ENCODE assay signal across 19 mouse cellular contexts in genomic region chr3:70803885-70804284, GRCm38 (mm10).
DNase-seq lines count a peak whose midpoint lies in the region; TF ChIP-seq lines count a peak whose summit lies in the region.
"Had no signal": no experiment of that assay in that cellular context is flagged by ENCODE, and none has a peak within 500 bp of the region (broad histone marks: within the 10 kb centered on the region; RNA-seq: fewer than 3 reads in every experiment).

No protein-coding gene starts in this region.

- H3K36me3 ChIP-seq in kidney, adult 2 months (ENCODE audit: control insufficient read depth, insufficient read depth, low read length), result no peaks in the 10 kb centered on the region
- H3K36me3 ChIP-seq: embryonic facial prominence, embryonic 10.5 days; forebrain, embryonic 10.5 days; heart, embryonic 13.5 days; hindbrain, embryonic 12.5 days had no signal

- 58% methylated on average over 2 of the region's 2 CpGs for WGBS in kidney, adult 2 months

- H3K4me3 ChIP-seq in embryonic fibroblast, embryonic 13.5 days (ENCODE audit: insufficient read depth, low read length), result peak overlapping the region; percentile 44
- no peak overlapping the region for H3K4me3 ChIP-seq in kidney, adult 2 months (ENCODE audit: insufficient read depth, low read depth, low read length)
- H3K4me3 ChIP-seq: embryonic facial prominence, embryonic 10.5 days; erythroblast, embryonic 14.5 days; forebrain, embryonic 10.5 days; heart, embryonic 13.5 days; hindbrain, embryonic 12.5 days had no signal

- peak overlapping the region; percentile 93 for H3K27ac ChIP-seq in embryonic fibroblast, embryonic 13.5 days (ENCODE audit: insufficient read depth, low read length)
- no peak overlapping the region for H3K27ac ChIP-seq in kidney, adult 2 months (ENCODE audit: insufficient read depth, low read depth, low read length)
- H3K27ac ChIP-seq: embryonic facial prominence, embryonic 10.5 days; forebrain, embryonic 10.5 days; heart, embryonic 13.5 days; hindbrain, embryonic 12.5 days had no signal

- no peak for TF ChIP-seq POLR2A in embryonic fibroblast, embryonic 13.5 days (IDR thresholded peaks at IDR 0.05; ENCODE audit: low read depth, low read length)
- no peak for TF ChIP-seq POLR2A in kidney, adult 2 months (IDR thresholded peaks at IDR 0.05; ENCODE audit: low read depth, low read length)

- no peaks in the 10 kb centered on the region for H3K27me3 ChIP-seq in kidney, adult 2 months (replicated peaks; ENCODE audit: control insufficient read depth, insufficient read depth, low read length)
- H3K27me3 ChIP-seq: heart, embryonic 13.5 days; hindbrain, embryonic 12.5 days had no signal

- H3K4me1 ChIP-seq in embryonic fibroblast, embryonic 13.5 days (ENCODE audit: control insufficient read depth, insufficient read depth, low read length), result peaks cover 7% of the 10 kb centered on the region; the same call in 1 of the 2 replicates
- H3K4me1 ChIP-seq in kidney, adult 2 months (ENCODE audit: control insufficient read depth, insufficient read depth, low read length), result no peaks in the 10 kb centered on the region
- H3K4me1 ChIP-seq: embryonic facial prominence, embryonic 10.5 days; forebrain, embryonic 10.5 days; hindbrain, embryonic 12.5 days had no signal

- TF ChIP-seq CTCF in embryonic fibroblast, embryonic 13.5 days (IDR thresholded peaks at IDR 0.05; ENCODE audit: borderline replicate concordance, insufficient read depth, low read length), result no peak
- no peak for TF ChIP-seq CTCF in kidney, adult 2 months (conservative IDR thresholded peaks at IDR 0.05; ENCODE audit: insufficient read depth, insufficient read length, low read depth, low read length)

- DNase-seq in 3134 (ENCODE audit: extremely low read depth, insufficient read length, low spot score), result peak; percentile 60
- DNase-seq in 3T3-L1 (ENCODE audit: low read depth, low spot score), result peak; percentile 90
- DNase-seq in NIH3T3 (ENCODE audit: low read depth), result peak; percentile 70
- no peak for DNase-seq in urinary bladder, adult 18-20 months (ENCODE audit: low spot score in 2 of 2)
- no peak for DNase-seq in kidney, adult 2 months
- no peak for DNase-seq in frontal cortex, adult 2 months (ENCODE audit: extremely low spot score in 1 of 2, low spot score in 1 of 2)
- DNase-seq: adrenal gland, adult 2 months; cerebellum, adult 18-20 months; cerebellum, adult 9-11 months; cerebellum, postnatal 36 days; gastrocnemius, postnatal 36 days; heart, postnatal 36 days; kidney, adult 11 months had no signal

Comparison
In these comparisons a context has a peak if more than half of its experiments do, and no peak if none do; other contexts are left out.
1. DNase-seq: peak in 3134 (single experiment), 3T3-L1 (single experiment) and NIH3T3 (single experiment); none in urinary bladder, adult 18-20 months (0 of 2), kidney, adult 2 months (single experiment) and frontal cortex, adult 2 months (0 of 2).